Mouse (Mus musculus): Measurements from ENCODE around the gene Slit3.

Slit3 gene

DNA sequence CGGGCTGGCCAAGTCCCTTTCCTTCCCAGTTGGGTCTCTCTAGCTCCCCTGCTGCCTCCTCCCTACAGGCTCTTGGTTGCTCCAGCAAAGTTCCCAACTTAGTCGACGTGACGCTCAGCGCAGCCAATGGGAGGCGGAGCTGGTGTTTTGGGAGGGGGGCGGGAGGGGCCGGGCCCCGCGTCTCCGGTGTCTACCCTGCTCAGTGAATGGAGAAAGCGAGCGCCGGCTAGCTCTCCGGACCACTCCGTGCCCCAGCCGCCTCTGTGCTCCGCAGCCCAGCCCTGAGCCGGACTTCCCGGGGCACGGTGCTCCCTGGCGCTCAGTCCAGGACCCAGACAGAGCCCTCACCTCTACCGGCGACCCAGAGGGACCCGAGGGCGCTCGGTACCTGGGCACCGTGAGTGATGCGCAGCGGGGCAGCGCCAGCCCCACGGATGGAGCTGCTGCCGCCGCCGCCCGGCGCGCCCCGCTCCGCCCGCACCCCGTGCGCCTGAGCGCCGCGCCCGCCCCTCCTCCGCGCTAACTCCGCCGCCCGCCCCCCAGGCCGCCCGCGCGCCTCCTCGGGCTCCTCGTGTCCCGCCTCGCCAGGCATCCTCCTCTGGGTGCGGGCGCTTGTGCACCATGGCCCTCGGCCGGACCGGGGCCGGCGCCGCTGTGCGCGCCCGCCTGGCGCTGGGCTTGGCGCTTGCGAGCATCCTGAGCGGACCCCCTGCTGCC, at the start of gene Slit3:
Gene Slit3 (plus strand): TSS at position 331 of the 717 bp plus-strand sequence.
- DNase-seq (ENCODE audit: low spot score), result peak; percentile 68

DNA sequence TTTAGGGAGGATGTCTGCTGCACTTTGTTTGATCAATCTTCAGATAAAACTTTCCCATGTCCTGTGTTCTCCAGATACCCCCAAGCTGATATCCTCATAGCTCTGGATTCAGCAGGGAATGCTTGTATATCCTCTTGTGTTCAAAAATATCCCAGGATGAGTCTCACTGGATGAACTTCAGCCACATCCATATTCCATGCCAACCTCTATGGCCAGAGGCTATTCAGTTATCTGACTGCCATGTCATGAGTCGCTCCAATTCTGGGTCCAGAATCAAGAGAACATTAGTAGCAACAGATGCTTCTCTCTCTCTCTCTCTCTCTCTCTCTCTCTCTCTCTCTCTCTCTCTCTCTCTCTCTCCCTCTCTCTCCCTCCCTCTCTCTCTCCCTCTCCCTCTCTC, 49.6 kb upstream of the Slit3 start:
- no peak for DNase-seq (ENCODE audit: low spot score)

DNA sequence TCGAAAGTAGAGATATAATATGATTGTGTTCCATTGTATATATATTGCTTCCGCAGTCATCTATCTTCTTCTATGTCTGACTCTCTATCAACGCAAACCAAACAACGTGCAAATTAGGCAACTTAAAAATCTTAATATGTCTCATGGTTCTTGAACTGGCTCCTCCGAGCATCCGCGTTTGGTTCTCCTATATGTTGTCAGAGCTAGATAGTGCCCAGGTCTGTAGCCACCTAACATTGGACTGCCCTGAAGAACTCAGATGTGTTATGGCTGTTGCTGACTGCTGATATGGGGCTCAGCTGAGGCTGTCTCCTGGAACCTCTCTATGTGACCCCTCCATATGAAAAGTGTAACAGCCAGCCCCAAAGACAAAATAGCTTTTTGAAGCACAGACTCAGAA, 45.6 kb upstream of the Slit3 start:
- no peak for DNase-seq (ENCODE audit: low spot score)

DNA sequence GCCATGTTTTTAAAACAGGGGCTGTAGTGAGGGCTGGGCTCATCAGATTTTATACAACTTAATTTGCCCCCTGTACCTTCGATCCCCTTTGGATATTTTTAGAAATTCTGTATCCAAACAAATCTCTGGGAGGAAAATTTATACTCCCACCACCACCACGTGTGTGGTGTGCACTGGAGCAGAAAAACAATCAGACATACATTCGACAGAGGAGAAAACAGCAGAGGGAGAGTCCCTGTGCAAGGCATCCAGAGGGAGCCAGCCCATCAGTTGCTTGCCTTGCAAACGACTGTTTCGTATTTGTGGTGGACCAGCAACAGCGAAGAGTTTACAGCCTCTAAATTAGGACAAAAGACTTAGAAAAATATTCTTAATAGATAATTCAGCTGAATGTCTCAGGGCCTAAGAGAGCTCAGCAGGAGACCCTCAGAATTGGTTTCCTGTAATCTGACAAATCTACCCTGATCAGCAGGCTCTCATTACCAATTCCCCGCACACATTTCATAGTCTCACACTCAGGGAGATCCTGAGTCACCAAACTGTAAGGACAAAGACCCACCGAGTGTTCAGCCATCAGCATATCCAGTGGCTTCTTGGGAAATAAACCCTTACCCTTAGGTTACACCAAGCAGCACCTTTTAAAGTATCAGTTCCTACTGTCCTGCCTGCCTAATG, 40.4 kb upstream of the Slit3 start:
- DNase-seq (ENCODE audit: low spot score), result no peak

DNA sequence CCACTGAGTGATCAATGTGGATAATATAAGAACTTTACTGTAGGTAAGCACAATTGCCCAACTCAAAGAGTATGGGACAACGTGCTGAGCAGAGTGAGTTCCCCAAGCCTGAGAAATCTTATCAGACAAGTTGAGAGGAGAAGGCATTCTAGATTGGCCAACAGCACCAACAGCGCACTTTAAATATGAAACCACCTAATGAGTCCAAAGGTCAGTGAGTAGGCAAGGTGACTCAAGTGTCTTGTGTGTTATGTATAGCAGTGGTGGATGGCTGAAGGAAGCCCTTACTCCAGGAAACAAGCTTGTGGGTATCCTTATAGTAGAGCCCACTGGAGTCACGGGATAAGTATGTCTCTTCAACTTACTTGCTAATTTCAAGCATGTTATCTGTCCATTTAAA, 38.7 kb upstream of the Slit3 start:
- DNase-seq (ENCODE audit: low spot score), result no peak

DNA sequence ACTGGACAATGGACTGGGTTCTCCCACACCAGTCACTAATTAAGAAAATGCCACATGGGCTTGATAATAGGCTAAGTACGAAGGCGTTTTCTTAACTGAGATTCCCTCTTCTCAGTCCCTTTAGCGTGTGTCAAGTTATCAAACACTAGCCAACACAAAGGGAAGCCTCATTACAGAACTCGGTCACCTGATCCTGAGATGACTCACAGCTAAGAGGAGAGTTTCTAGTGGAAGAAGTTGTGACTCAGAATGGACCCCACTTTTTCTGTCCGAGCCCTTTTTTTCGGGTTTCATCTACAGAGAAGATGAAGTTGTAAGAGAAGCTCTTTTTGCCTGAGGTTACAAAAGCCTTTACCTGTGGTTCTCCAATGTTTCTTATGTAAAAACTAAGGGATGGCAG, 38.0 kb upstream of the Slit3 start:
- no peak for DNase-seq (ENCODE audit: low spot score)

DNA sequence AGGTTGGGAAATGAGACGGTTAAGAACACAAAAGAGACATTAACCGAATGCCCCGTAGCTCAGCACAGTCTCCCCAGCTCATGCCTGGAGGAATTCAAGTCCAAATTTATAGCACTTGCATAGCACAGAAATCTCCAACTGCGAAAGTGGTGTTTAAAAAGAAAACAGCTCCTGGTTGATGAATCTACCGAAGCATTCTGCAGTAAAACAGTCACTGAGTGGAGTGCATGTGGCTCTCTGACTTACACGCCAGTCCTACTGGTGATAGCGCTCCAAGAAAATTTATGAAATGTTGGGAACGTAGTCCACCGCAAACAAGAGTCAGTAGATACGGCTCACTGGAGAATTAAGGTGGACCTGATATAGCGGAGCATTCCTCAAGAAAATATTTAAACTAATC, 35.7 kb upstream of the Slit3 start:
- no peak for DNase-seq (ENCODE audit: low spot score)

DNA sequence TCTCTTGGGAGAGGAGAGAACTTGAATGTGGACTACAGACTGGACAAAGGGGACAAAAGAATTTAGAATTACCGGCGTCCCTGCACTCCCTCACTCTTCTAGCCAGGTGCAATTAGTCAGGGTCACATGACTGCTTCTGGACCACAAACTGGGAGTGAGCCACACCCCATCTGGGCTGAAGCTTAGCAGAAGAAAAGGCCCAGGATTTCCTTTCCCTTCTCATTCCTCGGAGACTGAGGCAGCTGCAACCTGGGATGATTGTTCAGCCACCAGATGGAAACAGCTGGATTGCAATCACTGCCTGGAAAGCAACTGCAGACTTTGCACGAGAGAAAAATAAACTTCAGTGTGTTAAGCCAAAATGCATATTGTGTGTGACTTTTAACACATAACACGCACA, 35.0 kb upstream of the Slit3 start:
- no peak for DNase-seq (ENCODE audit: low spot score)

DNA sequence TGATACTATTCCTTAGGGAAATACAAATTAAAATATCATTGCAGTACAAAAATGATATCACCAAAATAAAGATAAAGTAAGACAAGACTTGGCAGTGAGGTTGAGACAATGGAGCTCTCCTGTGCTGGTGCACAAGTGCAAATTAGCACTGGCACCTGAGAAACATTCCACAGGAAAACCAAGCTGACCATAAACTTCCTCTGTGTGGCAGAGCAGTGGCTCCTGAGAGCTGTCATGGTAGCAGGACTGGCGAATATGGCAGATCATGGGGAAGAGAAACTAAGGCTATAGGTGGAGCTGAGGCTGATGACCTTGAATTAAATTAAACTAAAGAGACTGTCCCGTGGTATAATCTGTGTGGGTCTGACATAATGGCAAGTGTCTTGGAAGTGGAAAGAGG, 33.6 kb upstream of the Slit3 start:
- no peak for DNase-seq (ENCODE audit: low spot score)

DNA sequence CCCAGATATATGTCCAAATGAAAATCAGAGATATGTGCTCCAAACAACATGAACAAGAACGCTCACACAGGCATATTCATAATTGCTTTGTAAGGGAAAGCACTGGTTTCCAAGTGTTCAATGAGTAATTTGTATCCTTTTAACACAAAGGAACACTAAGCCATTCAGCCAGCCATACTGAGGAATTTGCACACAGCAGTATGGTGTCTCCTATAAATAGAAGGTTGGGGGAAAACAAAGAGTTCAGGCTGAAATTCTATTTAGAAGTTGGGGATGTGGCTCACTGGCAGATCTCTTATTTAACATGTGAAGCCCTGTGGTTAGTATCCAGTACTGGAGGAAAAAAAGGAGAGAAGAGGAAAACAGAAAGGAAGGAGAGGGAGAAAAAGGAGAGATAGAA, 32.9 kb upstream of the Slit3 start:
- DNase-seq (ENCODE audit: low spot score), result no peak

DNA sequence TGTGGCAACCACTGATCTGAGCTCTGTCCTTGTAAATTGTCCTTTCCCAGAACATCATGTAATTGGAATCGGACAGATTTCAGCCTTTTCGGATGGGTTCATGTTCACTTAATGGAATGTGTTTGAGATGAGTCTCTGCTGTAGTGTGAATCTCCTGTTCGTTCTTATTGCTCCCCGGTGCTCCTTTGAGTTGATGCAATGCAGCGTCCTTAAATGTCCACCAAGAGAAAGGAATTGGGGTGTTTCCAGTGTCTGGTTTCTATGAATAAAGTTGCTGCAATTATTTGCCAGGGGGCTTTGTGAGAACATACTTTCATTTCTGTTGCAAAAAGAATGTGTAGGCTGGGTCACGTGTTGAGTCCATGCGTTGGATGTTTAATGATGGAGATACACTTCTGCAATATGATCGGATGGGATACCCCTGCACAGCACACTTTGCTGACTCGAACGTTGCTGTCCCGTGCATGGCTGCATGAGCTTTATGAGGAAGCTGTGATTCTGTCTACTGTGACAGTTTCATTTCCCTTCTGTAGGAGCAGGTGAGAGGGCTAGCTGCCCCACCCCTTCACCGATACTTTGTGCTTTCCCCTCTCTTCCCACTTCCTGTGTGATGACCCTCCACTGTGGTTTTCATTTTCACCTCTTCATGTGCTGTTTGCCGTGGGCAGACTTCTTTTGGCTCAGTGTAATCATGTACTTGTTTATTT, 30.2 kb upstream of the Slit3 start:
- DNase-seq (ENCODE audit: low spot score), result no peak

DNA sequence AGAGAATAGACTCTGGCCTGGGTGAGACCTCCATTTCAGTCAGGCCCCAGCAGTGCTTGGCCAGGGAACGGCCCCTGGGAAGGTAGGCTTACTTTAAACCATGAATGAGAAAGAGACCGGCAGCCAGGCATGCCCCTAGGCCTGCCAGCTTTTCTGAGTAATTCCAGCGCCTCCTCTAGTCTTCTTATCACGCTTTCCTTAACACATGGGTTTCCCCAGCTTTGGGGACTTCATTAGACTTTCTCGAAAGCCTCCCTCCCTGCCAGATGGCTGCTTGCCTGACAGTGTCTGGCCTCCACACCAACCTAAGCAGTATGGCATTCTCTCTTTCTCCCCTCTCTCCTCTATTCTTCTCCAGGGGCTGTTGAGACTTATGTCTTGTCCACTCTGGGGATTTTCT, 24.5 kb upstream of the Slit3 start:
- DNase-seq (ENCODE audit: low spot score), result no peak

DNA sequence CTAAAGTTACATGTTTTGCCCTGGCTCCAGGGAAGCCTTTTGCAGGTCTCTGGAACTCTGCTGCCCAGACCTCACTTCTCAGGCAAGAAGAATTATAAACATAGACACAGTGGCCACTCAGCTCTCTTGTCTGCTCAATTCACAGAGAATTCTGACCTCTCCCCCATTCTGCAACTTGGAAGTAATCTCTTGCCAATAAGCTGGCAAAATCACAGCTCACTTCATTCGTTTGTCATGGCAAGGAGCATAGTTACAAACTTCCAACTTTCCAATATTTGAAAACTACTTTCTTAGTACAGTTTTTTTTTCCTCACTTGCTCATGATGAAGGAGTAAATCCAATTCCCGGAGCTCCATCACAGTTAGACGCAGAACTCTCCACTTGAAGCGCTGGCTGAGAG, 11.2 kb upstream of the Slit3 start:
- no peak for DNase-seq (ENCODE audit: low spot score)

DNA sequence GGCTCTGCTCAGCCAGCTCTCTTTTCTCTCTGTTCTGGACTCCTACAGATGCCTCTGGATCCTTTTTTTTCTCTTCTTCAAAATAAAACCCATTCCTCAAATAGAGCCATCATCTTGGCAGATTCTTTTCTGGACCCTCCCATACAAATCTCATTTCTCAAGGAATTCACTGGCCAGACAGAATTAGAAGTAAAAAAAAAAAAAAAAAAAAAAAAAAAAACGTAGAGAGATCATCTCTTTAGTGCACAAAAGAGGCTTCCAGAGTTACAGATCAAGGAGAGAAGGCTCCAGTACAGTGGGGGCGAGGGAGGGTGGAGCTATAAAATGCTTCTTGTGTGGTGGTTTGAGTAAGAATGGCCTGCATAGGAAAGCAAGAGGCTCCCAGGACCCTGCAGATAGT, 10.2 kb upstream of the Slit3 start:
- no peak for DNase-seq (ENCODE audit: low spot score)

DNA sequence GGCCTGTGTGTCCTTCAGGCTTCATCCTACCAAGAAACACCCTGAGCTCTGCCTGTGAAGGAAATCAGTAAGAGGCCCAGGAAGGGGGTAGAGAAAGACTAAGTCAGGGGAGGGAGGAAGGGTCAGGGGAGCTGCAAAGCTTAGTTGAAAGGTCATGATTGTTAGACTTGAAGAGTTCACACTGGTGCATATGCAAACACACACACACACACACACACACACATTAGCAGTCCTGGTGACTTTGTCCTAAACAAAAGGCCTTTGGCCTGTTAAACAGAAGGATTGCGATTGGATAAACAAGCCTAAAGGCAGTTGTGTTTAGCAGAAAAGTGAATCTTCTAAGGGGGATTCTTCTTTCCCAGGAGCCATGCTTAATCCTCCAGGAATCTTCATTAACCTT, 7.7 kb upstream of the Slit3 start:
- DNase-seq (ENCODE audit: low spot score), result no peak

DNA sequence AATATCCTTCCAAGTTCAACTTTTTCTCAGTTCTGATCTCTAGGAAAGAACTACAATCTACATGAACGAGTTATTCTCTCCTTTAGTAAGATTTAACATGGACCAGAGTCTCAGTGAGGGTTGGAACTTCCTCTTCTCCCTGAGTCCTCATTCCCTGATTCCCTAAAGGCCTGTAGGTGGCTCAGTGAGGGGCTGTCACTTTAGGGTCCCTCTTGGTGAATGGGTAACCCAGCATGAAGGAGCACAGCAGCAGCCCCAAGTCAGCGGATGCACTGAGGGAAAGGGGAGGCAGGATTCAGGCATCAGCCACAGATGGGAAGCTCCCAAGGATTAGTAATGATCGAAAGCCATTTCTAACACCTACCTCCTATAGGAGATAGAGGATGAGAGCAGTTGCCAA, 4.6 kb upstream of the Slit3 start:
- DNase-seq (ENCODE audit: low spot score), result no peak

DNA sequence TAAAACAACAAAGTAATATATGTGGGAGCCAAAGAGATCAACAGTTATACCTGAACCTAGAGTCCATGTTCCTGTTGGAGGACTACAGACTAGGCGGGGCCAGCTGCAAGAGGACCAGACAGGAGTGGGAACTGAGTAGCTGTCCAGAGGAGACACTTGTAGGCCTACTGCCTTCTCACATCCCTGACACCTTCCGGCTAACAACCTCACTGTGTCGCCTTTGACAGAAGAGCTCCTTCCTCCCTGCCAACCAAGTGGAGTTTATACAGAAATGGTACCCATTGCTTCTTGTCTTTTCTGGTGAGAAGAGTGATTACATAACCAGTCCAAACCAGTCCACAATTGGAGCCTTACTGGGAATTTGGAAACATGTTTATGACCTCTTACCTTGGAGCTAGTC, 3.2 kb upstream of the Slit3 start:
- no peak for DNase-seq (ENCODE audit: low spot score)

DNA sequence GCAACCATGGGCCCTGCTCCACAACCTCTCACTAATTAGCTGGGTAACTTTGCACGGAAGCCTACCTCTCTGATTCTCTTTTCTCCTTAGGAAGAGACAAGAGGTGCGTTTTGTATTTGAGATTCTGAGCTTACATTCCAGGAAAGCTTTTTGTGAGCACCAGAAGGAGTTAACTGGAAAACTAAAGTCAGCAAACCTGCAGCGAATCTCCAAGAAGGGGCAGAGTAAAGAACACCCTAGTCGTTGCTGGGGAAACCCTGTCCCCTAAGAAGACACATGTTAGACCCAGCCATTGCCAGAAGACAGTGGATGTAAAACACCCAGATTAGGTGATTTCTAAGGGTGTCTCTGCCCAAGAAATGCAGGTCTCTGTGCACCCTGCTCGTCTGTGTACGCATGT, 2.3 kb upstream of the Slit3 start:
- no peak for DNase-seq (ENCODE audit: low spot score)

DNA sequence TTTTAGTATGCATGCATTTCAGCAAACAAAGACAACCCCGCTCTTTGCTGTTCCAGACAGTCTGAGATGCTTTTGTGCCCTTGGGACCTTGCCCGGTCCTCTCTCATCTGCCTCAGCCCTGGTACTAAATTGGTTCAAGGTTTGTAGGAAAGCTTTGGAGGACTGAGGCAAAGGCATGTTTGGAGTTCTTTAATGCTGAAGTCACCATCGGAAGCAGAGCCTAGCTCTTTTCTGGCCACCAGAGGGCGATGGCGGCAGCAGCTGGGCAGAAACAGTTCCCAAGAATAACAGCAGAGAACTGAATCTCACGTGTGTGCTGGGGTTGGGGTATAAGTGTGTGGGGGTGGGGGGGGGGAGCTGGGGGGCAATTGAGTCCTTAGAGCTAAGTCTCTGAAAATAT, 1.7 kb upstream of the Slit3 start:
- peak; percentile 48 for DNase-seq (ENCODE audit: low spot score)

DNA sequence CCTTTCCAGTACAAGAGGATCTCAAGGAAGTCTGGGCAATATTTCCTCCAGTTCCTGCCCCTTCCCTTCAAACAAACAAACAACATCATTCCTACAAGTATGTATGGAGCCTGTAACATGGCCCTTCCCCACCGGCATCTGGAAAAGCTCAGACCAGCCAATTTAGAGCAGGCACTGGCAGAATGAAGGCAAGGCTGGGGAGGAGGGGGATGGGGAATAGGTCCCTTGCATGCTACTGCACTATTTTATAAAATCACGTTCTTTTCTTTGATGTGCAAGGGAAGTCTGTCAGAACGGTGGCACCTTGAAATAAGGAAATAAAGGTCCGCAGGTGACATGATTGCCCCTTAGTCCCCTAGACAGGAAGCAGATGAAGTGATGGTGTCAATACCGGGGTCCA, 948 bp upstream of the Slit3 start:
- no peak for DNase-seq (ENCODE audit: low spot score)

DNA sequence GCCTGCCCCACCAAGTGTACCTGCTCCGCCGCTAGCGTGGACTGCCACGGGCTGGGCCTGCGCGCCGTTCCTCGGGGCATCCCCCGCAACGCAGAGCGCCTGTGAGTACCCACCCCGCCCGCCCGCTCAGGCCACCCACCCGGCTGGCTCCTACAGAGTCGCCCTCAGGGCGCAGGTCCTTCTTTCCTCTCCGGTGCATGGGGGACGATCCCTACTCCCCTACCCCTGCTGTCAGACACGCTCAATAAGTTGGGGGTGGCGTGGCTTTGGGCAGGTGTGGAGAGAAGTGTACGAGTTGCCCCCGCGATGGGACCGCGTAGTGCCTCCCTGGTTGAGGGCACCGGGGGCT, 561 bp downstream of the Slit3 start:
- no peak for DNase-seq (ENCODE audit: low spot score)

DNA sequence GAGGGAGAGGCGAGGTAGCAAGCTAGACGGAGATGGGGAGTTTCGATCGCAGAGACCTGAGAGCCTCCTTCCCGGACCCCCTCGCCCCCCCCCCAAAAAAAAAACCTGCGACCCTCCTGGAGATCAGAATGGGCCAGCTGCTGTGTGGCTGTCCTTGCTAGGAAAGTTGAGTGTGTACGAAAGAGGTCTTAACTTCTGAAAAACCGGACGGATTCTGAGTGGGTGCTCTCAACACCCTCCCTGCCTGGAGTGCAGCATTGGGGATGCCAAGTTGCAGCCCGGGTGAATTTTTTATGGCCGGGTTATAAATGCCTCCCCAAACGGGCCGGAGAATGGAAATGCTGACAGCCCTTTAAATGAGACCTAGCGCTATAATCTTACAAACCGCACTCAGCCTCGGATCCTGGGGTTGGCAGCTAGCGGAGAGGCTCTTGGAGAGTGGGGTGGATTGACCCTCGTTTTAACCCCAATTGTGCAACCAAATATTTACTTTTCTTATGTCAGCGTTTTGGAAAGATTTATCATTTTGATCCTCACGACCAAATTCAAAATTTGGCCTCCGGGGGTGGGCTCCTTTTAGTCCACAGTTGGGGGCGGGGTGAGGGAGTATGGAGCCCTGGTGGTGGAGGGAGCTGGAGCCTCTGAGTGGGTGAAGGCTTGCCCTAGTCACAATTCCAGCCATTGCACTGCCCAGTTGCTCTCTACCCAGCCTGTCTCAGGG, 1.2 kb downstream of the Slit3 start:
- DNase-seq (ENCODE audit: low spot score), result no peak

Measured in testis, postnatal 14 days (tissue).